Mouse (Mus musculus): ENCODE results near the gene Pcolce.

The Pcolce gene

GRCm38 (mm10) chr5:137584976-137585375 lies 28.6 kb downstream of the Pcolce start:
- peak; percentile 87 for DNase-seq

DNA sequence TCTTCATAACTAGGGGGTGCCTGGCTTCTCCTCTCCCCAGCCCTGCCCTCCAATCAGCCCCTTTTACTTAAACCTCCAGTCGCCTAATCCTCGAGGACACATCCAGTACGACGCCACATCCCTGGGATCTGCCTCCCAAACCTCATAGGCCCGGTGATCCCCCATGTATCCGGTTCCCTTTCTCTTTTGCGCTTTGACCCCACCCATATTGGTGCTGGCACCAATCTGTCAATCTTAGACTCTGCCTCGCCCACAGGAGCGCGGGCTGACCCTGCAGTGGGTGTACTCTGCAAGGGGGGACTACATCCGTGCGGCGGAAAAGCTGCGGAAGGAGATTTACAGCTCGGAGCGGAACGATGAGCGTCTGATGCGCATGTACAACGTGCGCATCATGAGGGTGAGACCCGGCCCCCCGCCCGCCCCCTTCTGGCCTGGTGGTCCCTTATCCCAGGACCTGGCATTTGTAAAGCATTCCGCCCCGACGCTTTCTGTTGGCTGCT lies 29.9 kb downstream of the Pcolce start:
- DNase-seq: peak; percentile 21

- DNase-seq: no peak
Observed at GRCm38 (mm10) chr5:137582702-137583101, 30.9 kb downstream of the Pcolce start.

DNA sequence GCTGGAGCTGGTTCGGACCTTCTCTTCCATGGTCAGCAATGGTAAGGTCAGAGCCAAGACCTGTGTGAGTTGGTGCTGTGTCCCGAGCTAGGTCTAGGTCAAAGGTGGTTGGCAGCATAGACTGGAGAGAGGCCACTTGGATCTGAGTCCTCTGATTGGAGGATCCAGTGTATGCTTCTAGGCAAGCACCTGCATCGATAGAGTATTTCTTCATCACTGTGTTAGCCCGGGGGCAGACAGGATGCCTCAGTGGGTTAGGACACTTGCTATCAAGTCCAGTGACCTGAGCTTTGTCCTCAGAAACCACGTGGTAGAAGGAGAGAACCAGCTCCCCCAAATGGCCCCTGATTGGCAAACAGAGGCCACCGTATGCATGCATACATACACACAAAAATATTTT lies 33.3 kb downstream of the Pcolce start:
- no peak for DNase-seq

GRCm38 (mm10) chr5:137574470-137574901 lies 39.1 kb downstream of the Pcolce start:
- DNase-seq: peak; percentile 39

- no peak for DNase-seq
Observed at GRCm38 (mm10) chr5:137570691-137571586, 42.6 kb downstream of the Pcolce start.

GRCm38 (mm10) chr5:137570181-137570580 lies 43.4 kb downstream of the Pcolce start:
- no peak for DNase-seq

- peak; percentile 60 for DNase-seq
Observed at GRCm38 (mm10) chr5:137569665-137570064, 43.9 kb downstream of the Pcolce start, which contains the start of gene Tfr2. Gene Tfr2, plus strand, starts transcription at chr5:137569840.

DNA sequence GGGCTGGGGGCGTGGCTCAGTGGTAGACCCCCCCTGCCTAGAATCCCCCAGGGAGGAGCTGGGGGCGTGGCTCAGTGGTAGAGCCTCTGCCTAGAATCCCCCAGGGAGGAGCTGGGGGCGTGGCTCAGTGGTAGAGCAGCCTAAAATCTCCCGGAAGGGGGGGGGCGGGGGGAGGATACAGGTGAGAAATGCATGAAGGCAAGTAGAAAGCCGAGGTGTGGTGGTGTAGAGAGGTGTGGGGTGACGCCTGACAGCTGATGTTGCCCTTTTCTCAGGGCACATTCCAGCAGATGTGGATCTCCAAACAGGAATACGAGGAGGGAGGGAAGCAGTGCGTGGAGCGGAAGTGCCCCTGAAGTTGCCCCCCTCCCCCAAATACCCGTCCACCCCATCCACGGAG lies 44.6 kb downstream of the Pcolce start:
- no peak for DNase-seq

DNA sequence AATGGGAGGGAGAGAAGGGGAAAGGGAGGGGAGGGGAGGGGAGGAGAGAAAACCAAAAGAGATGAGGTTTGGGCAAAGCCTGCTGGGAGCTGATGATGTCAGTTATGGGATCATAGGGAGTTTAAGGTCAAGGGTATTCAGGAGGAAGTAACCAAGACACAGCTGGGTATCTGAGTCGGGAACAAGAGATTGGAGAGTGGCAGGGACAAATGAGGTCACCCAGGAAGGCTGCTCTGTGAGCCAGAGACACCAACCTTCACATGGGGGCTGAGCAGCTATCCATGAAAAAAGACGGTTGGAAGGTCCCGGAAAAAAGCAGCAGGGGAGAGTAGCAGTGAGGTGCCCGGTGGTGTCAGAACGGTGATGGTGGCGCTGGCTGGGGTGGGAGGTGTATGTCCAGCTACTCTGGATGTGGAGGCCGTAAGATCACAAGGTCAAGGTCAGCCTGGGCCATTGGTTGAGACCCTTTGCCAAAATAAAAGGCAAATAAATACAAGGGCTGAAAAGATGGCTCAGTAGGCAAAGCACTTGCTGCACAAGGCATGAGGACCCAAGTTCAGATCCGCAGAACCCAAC lies 45.3 kb downstream of the Pcolce start:
- DNase-seq: no peak

DNA sequence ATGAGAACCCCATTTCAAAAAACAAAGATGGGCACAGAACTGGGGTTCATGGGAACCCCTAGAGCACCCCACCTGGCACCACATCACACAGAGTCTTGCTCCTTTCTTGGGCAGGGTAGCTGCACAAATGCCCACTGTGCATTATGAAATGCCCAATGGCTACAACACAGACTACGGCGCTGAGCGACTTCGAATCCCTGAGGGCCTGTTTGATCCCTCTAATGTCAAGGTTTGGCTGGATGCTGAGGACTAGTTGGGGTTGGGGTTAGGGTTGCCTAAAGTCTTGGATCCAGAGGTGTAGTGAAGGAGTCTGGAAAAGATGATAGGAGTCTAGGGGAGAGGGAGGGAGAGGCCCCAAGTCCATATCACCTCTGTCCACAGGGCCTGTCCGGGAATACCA lies 47.2 kb downstream of the Pcolce start:
- no peak for DNase-seq

DNA sequence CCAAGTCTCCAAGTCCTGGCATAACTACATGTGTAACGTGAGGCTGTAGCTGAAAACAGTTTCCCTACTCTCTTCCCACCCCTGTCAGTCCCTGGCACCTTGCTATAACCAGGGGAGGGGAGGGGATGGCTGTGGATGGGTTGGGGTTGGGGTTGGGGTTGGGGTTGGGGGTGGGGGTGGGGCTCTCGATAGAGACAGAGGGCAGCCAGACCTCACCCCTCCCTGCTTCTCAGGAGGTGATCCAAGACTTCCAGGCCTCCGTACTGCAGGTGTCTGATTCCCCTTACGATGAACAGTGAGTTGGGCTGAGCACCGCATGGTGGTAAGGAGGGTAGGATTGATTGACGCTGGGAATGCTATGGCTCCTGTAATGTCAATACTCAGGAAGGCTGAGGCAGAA lies 47.8 kb downstream of the Pcolce start:
- no peak for DNase-seq

- no peak for DNase-seq
Observed at GRCm38 (mm10) chr5:137562965-137563364, 50.6 kb downstream of the Pcolce start.

DNA sequence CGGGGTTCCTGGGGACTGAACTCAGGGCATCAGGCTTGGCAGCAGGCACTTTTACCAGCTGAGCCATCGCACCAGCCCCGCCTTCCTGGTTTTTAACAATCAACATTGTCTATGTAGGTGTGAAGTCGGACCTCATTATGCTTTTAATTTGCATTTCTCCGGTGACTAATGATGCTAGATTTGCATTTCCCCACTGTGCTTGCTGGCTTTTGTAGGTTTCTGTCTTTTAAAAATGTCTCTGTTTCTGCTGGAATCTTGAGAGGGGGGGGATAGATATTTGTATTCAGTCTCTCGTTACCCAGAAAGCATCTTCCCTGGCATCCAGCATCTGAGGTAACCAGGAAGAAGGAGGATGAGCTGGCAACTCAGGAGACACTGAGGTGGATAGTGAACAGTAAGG lies 52.0 kb downstream of the Pcolce start:
- DNase-seq: no peak
